Mouse (Mus musculus): Measurements from ENCODE around the gene Ermap.

Gene Ermap

GRCm38 (mm10) chr4:119185771-119186170 lies 4.0 kb downstream of the Ermap start:
- DNase-seq (ENCODE audit: low read depth, low spot score), result no peak

- DNase-seq (ENCODE audit: low read depth, low spot score), result no peak
Observed at GRCm38 (mm10) chr4:119183525-119183924, 6.3 kb downstream of the Ermap start.

- DNase-seq (ENCODE audit: low read depth, low spot score), result no peak
Observed at GRCm38 (mm10) chr4:119181456-119181855, 8.4 kb downstream of the Ermap start.

GRCm38 (mm10) chr4:119180133-119180707 lies 9.6 kb downstream of the Ermap start:
- DNase-seq (ENCODE audit: low read depth, low spot score), result peak; percentile 13

GRCm38 (mm10) chr4:119178331-119178730 lies 11.5 kb downstream of the Ermap start:
- no peak for DNase-seq (ENCODE audit: low read depth, low spot score)

GRCm38 (mm10) chr4:119177702-119178101 lies 12.1 kb downstream of the Ermap start:
- DNase-seq (ENCODE audit: low read depth, low spot score), result no peak

- peak; percentile 96 for DNase-seq (ENCODE audit: low read depth, low spot score)
Observed at GRCm38 (mm10) chr4:119173851-119174453, 15.9 kb downstream of the Ermap start, which contains the start of gene Zfp691. Gene Zfp691, minus strand, starts transcription at chr4:119174195.

- DNase-seq (ENCODE audit: low read depth, low spot score), result peak; percentile 34
Observed at GRCm38 (mm10) chr4:119172919-119173650, 16.7 kb downstream of the Ermap start.

GRCm38 (mm10) chr4:119167663-119168062 lies 22.1 kb downstream of the Ermap start:
- DNase-seq (ENCODE audit: low read depth, low spot score), result peak; percentile 92

GRCm38 (mm10) chr4:119167068-119167467 lies 22.7 kb downstream of the Ermap start:
- no peak for DNase-seq (ENCODE audit: low read depth, low spot score)

- DNase-seq (ENCODE audit: low read depth, low spot score), result no peak
Observed at GRCm38 (mm10) chr4:119165916-119166315, 23.9 kb downstream of the Ermap start.

GRCm38 (mm10) chr4:119162990-119163389 lies 26.8 kb downstream of the Ermap start:
- DNase-seq (ENCODE audit: low read depth, low spot score), result no peak

- DNase-seq (ENCODE audit: low read depth, low spot score), result no peak
Observed at GRCm38 (mm10) chr4:119161358-119161757, 28.5 kb downstream of the Ermap start.

GRCm38 (mm10) chr4:119157891-119158290 lies 31.9 kb downstream of the Ermap start:
- DNase-seq (ENCODE audit: low read depth, low spot score), result no peak

GRCm38 (mm10) chr4:119157186-119157585 lies 32.6 kb downstream of the Ermap start:
- peak; percentile 78 for DNase-seq (ENCODE audit: low read depth, low spot score)

- DNase-seq (ENCODE audit: low read depth, low spot score), result no peak
Observed at GRCm38 (mm10) chr4:119148741-119149140, 41.1 kb downstream of the Ermap start.

GRCm38 (mm10) chr4:119147347-119147746 lies 42.5 kb downstream of the Ermap start:
- DNase-seq (ENCODE audit: low read depth, low spot score), result no peak

GRCm38 (mm10) chr4:119146816-119147215 lies 43.0 kb downstream of the Ermap start:
- no peak for DNase-seq (ENCODE audit: low read depth, low spot score)

- peak; percentile 66 for DNase-seq (ENCODE audit: low read depth, low spot score)
Observed at GRCm38 (mm10) chr4:119142230-119142871, 47.5 kb downstream of the Ermap start.

- DNase-seq (ENCODE audit: low read depth, low spot score), result no peak
Observed at GRCm38 (mm10) chr4:119141191-119141590, 48.6 kb downstream of the Ermap start.

GRCm38 (mm10) chr4:119140126-119140525 lies 49.7 kb downstream of the Ermap start:
- peak; percentile 79 for DNase-seq (ENCODE audit: low read depth, low spot score)

GRCm38 (mm10) chr4:119138776-119139175 lies 51.0 kb downstream of the Ermap start:
- DNase-seq (ENCODE audit: low read depth, low spot score), result no peak
